Mouse (Mus musculus) myocyte (in vitro differentiated cells): Measurements from ENCODE around the gene Gm20388. TPM values are rescaled to one million over a fixed set of nuclear protein-coding genes. Genes with fewer than 3 reads are reported as not detected.
"Not testable (repeated sequence)": the region's sequence is repeated elsewhere in the genome, so short reads cannot be mapped to it uniquely, and the experiment has no call there.

ENCODE experiments used
- H3K27me3 ChIP-seq: one replicate; pipeline ENCODE4 v1.6.1; 2011; ENCODE audit not compliant: control insufficient read depth, insufficient read depth, insufficient read length
- H3K36me3 ChIP-seq: one replicate; pipeline ENCODE4 v1.6.1; 2011; ENCODE audit not compliant: control insufficient read depth, insufficient read depth
- H3K4me2 ChIP-seq: one replicate; pipeline ENCODE4 v1.6.1; 2011; ENCODE audit warnings: low read depth, control low read depth
- H3K4me3 ChIP-seq: one replicate; pipeline ENCODE4 v1.5.1; 2011; ENCODE audit warnings: mild to moderate bottlenecking, control low read depth, moderate library complexity
- H3K79me2 ChIP-seq: one replicate; pipeline ENCODE4 v1.6.1; 2011; ENCODE audit not compliant: control insufficient read depth, insufficient read depth
- H3ac ChIP-seq: one replicate; pipeline ENCODE4 v1.6.1; 2011; ENCODE audit not compliant: control insufficient read depth, insufficient read length
- CEBPB ChIP-seq: IDR thresholded peaks from 2 replicates; pipeline ENCODE4 v1.6.1; 2011; ENCODE audit warnings: mild to moderate bottlenecking, moderate library complexity; ENCODE audit not compliant: poor library complexity, insufficient read depth, severe bottlenecking
- E2F4 ChIP-seq: IDR thresholded peaks from one replicate; pipeline ENCODE4 v1.6.1; 2011; ENCODE audit warnings: mild to moderate bottlenecking, control low read depth, moderate library complexity; ENCODE audit not compliant: insufficient read depth
- MAX ChIP-seq: IDR thresholded peaks from one replicate; pipeline ENCODE4 v1.6.1; 2011; ENCODE audit warnings: low read depth, mild to moderate bottlenecking, control low read depth
- MYOD1 ChIP-seq, 3 experiments: IDR thresholded peaks; one replicate each; pipeline ENCODE4 v1.6.1; 2011; ENCODE audit warnings: control low read depth in 2 of 3, low read depth in 2 of 3, mild to moderate bottlenecking in 2 of 3, moderate library complexity in 1 of 3; ENCODE audit not compliant: insufficient read length in 2 of 3, control insufficient read depth in 1 of 3
- MYOG ChIP-seq, 3 experiments: IDR thresholded peaks; one replicate each; pipeline ENCODE4 v1.6.1; 2011; ENCODE audit warnings: control low read depth in 2 of 3, low read depth in 2 of 3, mild to moderate bottlenecking in 2 of 3; ENCODE audit not compliant: insufficient read length in 2 of 3, control insufficient read depth in 1 of 3, insufficient read depth in 1 of 3
- POLR2A ChIP-seq: IDR thresholded peaks from one replicate; pipeline ENCODE4 v1.6.1; 2011; ENCODE audit warnings: low read depth, mild to moderate bottlenecking, control low read depth, moderate library complexity; ENCODE audit not compliant: insufficient read length
- POLR2AphosphoS2 ChIP-seq: IDR thresholded peaks from one replicate; pipeline ENCODE4 v1.6.1; 2011; ENCODE audit warnings: low read depth, control low read depth; ENCODE audit not compliant: insufficient read length
- REST ChIP-seq: IDR thresholded peaks from one replicate; pipeline ENCODE4 v1.6.1; 2011; ENCODE audit warnings: mild to moderate bottlenecking, control low read depth, moderate library complexity; ENCODE audit not compliant: insufficient read depth, insufficient read length
- SRF ChIP-seq: IDR thresholded peaks from one replicate; pipeline ENCODE4 v1.6.1; 2011; ENCODE audit warnings: low read depth; ENCODE audit not compliant: control insufficient read depth, insufficient read length
- TCF12 ChIP-seq: IDR thresholded peaks from one replicate; pipeline ENCODE4 v1.6.1; 2011; ENCODE audit warnings: mild to moderate bottlenecking, control low read depth; ENCODE audit not compliant: poor library complexity, insufficient read depth, severe bottlenecking
- TCF3 ChIP-seq: IDR thresholded peaks from one replicate; pipeline ENCODE4 v1.6.1; 2011; ENCODE audit warnings: low read depth, control low read depth; ENCODE audit not compliant: insufficient read length
- USF1 ChIP-seq: IDR thresholded peaks from one replicate; pipeline ENCODE4 v1.6.1; 2011; ENCODE audit warnings: low read depth, mild to moderate bottlenecking, control low read depth, moderate library complexity
- polyA plus RNA-seq: library from polyadenylated mRNA; unstranded; fragments of >200 nt; fragmentation: generic; extraction: Trizol; gene quantifications from one replicate; pipeline ENCODE4 v1.2.1, GENCODE M21; 2012; ENCODE audit warnings: missing spikeins

Gm20388 gene
- polyA plus RNA-seq, 1 experiment: 15.3 TPM

GRCm38 (mm10) chr8:123042158-123042973 is 3131.7 kb downstream of the Gm20388 start, which contains the start of gene Ankrd11:
Ankrd11 (minus strand) TSS chr8:123042277.
- peak within 1 kb of the TSS; percentile 56 for H3K4me3 ChIP-seq
- H3K36me3 ChIP-seq: no peaks in the 10 kb centered on the region
- H3ac ChIP-seq: peak within 1 kb of the TSS; percentile 95
- peaks cover 47% of the 10 kb centered on the region for H3K79me2 ChIP-seq
- no peaks in the 10 kb centered on the region for H3K27me3 ChIP-seq
- peak within 1 kb of the TSS; percentile 72 for H3K4me2 ChIP-seq
- no peak for TF ChIP-seq E2F4
- no peak for TF ChIP-seq TCF12
- TF ChIP-seq REST: peak; percentile 41
- peak in 1 of 3 experiments; percentile 43 for TF ChIP-seq MYOD1 (IDR thresholded peaks at IDR 0.05; ENCODE audit: control insufficient read depth in 1 of 3, insufficient read length in 2 of 3, low read depth in 2 of 3)
- peak; percentile 97 for TF ChIP-seq POLR2AphosphoS2
- TF ChIP-seq MYOG (IDR thresholded peaks at IDR 0.05; ENCODE audit: control insufficient read depth in 1 of 3, insufficient read depth in 1 of 3, insufficient read length in 2 of 3, low read depth in 2 of 3): peak in 1 of 3 experiments; percentile 40
- peak; percentile 100 for TF ChIP-seq POLR2A
- TF ChIP-seq SRF: peak; percentile 41
- no peak for TF ChIP-seq TCF3
- TF ChIP-seq MAX: no peak
- no peak for TF ChIP-seq CEBPB
- TF ChIP-seq USF1: no peak

GRCm38 (mm10) chr8:123042974-123043625 is 3132.5 kb downstream of the Gm20388 start:
- Histone ChIP-seq H3K4me2 (peak overlapping the region; percentile 72), H3ac (peak overlapping the region; percentile 95), H3K4me3 (peak overlapping the region; percentile 56), H3K36me3 (no peaks in the 10 kb centered on the region), H3K79me2 (peaks cover 40% of the 10 kb centered on the region), H3K27me3 (no peaks in the 10 kb centered on the region)
- TF ChIP-seq POLR2A (no peak), MYOG (IDR thresholded peaks at IDR 0.05; ENCODE audit: control insufficient read depth in 1 of 3, insufficient read depth in 1 of 3, insufficient read length in 2 of 3, low read depth in 2 of 3) (no peak), TCF12 (no peak), USF1 (no peak), REST (no peak), MAX (no peak), TCF3 (no peak), E2F4 (no peak), SRF (no peak), CEBPB (no peak), MYOD1 (IDR thresholded peaks at IDR 0.05; ENCODE audit: control insufficient read depth in 1 of 3, insufficient read length in 2 of 3, low read depth in 2 of 3) (no peak), POLR2AphosphoS2 (no peak)

- TF ChIP-seq POLR2AphosphoS2 (no peak), POLR2A (no peak), CEBPB (no peak), TCF3 (no peak), USF1 (no peak), SRF (no peak), MYOG (IDR thresholded peaks at IDR 0.05; ENCODE audit: control insufficient read depth in 1 of 3, insufficient read depth in 1 of 3, insufficient read length in 2 of 3, low read depth in 2 of 3) (no peak), REST (no peak), MYOD1 (IDR thresholded peaks at IDR 0.05; ENCODE audit: control insufficient read depth in 1 of 3, insufficient read length in 2 of 3, low read depth in 2 of 3) (no peak), TCF12 (no peak), E2F4 (no peak), MAX (no peak)
- Histone ChIP-seq H3K79me2 (peaks cover 31% of the 10 kb centered on the region), H3ac (no peak overlapping the region), H3K27me3 (no peaks in the 10 kb centered on the region), H3K36me3 (no peaks in the 10 kb centered on the region), H3K4me2 (peak overlapping the region; percentile 72), H3K4me3 (no peak overlapping the region)
These were observed 3133.3 kb downstream of the Gm20388 start for GRCm38 (mm10) chr8:123043941-123044340.

GRCm38 (mm10) chr8:123044743-123045425 is 3134.2 kb downstream of the Gm20388 start:
- peak; percentile 45 for TF ChIP-seq POLR2AphosphoS2
- not testable (repeated sequence) for H3K27me3 ChIP-seq

More at GRCm38 (mm10) chr8:123044743-123045425, 3134.2 kb downstream of the Gm20388 start:
- peaks cover 22% of the 10 kb centered on the region for H3K79me2 ChIP-seq
- H3K4me3 ChIP-seq, H3K36me3 ChIP-seq, H3K4me2 ChIP-seq, H3ac ChIP-seq: not testable (repeated sequence)
